Mouse (Mus musculus) liver, adult 2 months (tissue): ENCODE results near the gene Rpl41.

Experiments
- CTCF ChIP-seq: fragments of 200-500 bp; IDR thresholded peaks from 2 replicates; pipeline ENCODE4 v1.5.1; 2011; ENCODE audit warnings: low read depth, low read length, control low read depth
- POLR2A ChIP-seq: fragments of 200-500 bp; IDR thresholded peaks from 2 replicates; pipeline ENCODE4 v1.6.1; 2011; ENCODE audit warnings: low read length, control low read depth; ENCODE audit not compliant: insufficient read depth; ENCODE audit errors: extremely low read depth

DNA sequence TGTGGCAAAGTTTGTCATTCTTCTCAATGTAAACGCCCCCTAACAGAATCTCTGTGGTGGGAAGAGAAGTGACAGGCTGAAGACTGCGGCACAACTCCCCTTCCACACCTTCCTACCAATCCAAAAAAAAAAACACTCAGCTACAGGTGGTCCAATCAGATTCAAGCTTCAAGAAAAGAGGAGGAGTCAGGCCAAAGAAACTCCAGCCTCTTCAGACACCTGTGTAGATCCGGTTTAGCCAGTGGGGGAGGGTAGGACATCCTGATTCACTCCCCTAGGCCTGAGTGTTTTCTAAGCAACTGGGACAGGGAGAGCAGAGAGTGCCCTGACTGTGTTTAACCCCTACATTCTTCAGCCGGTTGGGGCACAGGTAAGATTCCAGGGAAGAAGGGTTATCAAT, 35.3 kb upstream of the Rpl41 start:
- no peak for TF ChIP-seq POLR2A
- TF ChIP-seq CTCF = no peak
